Mouse (Mus musculus) lung, postnatal 0 days (tissue): ENCODE data around the gene Sult1c2. TPM values are rescaled to one million over a fixed set of nuclear protein-coding genes. Genes with fewer than 3 reads are reported as not detected.
"Not testable (repeated sequence)": the region's sequence is repeated elsewhere in the genome, so short reads cannot be mapped to it uniquely, and the experiment has no call there.

Experiments used
- ATAC-seq: fragments of 200-750 bp; cut with Nextera tagmentation; 2 replicates; pipeline ENCODE4 v1.8.0; 2017; ENCODE audit warnings: moderate library complexity
- DNase-seq: peaks from one replicate; pipeline ENCODE4 v3.0.0-alpha.2; 2016; ENCODE audit warnings: low spot score
- H3K27ac ChIP-seq: fragments of 300-500 bp; sonication (generic); 2 replicates; pipeline ENCODE4 v1.5.1; 2014; ENCODE audit warnings: antibody characterized with exemption, mild to moderate bottlenecking, low read length, mixed read lengths
- H3K27me3 ChIP-seq: fragments of 300-500 bp; sonication (generic); replicated peaks from 2 replicates; pipeline ENCODE4 v1.6.1; 2014; ENCODE audit warnings: low read length, mixed read lengths; ENCODE audit not compliant: insufficient read depth
- H3K36me3 ChIP-seq: fragments of 300-500 bp; sonication (generic); 2 replicates; pipeline ENCODE4 v1.6.1; 2014; ENCODE audit warnings: low read length, mixed read lengths; ENCODE audit not compliant: insufficient read depth
- H3K4me1 ChIP-seq: fragments of 300-500 bp; sonication (generic); 2 replicates; pipeline ENCODE4 v1.6.1; 2014; ENCODE audit warnings: antibody characterized with exemption, low read depth, low read length, mixed read lengths; ENCODE audit not compliant: insufficient read depth
- H3K4me2 ChIP-seq: fragments of 300-500 bp; sonication (generic); replicated peaks from 2 replicates; pipeline ENCODE4 v1.6.1; 2014; ENCODE audit warnings: low read depth, mild to moderate bottlenecking, low read length, moderate library complexity, mixed read lengths
- H3K4me3 ChIP-seq: fragments of 300-500 bp; sonication (generic); 2 replicates; pipeline ENCODE4 v1.5.1; 2014; ENCODE audit warnings: low read depth, low read length
- H3K9ac ChIP-seq: fragments of 300-500 bp; sonication (generic); replicated peaks from 2 replicates; pipeline ENCODE4 v1.6.1; 2014; ENCODE audit warnings: low read depth, mild to moderate bottlenecking
- H3K9me3 ChIP-seq: fragments of 300-500 bp; sonication (generic); 2 replicates; pipeline ENCODE4 v1.6.1; 2016; ENCODE audit warnings: low read length, mixed read lengths
- CTCF ChIP-seq: IDR thresholded peaks from 2 replicates; pipeline ENCODE4 v1.5.1; 2016; ENCODE audit warnings: antibody characterized with exemption, mild to moderate bottlenecking
- EP300 ChIP-seq: IDR thresholded peaks from 2 replicates; pipeline ENCODE4 v1.6.1; 2016; ENCODE audit warnings: antibody characterized with exemption, mild to moderate bottlenecking, control low read depth
- WGBS: fragments of 180-500 bp; shearing (Covaris S2); extraction: QIAGEN DNeasy Blood & Tissue Kit; methylation state at CpG from one replicate; pipeline ENCODE4 v1.1.7; 2014; 5-methylcytosine and 5-hydroxymethylcytosine counted together
- polyA plus RNA-seq: library from polyadenylated mRNA; unstranded; fragments of >200 nt; fragmentation: Nextera tagmentation; extraction: Ambion mirVana; gene quantifications from 2 replicates; pipeline ENCODE4 v1.2.1, GENCODE M21; 2015

Sult1c2 gene
- polyA plus RNA-seq, 1 experiment from 2014 or later: not detected

- DNase-seq: no peak
- no peak overlapping the region for H3K4me3 ChIP-seq
- no peaks in the 10 kb centered on the region for H3K36me3 ChIP-seq
- no peak for TF ChIP-seq EP300
- no peak for TF ChIP-seq CTCF
- no peak overlapping the region for H3K4me2 ChIP-seq
- H3K4me1 ChIP-seq: no peaks in the 10 kb centered on the region
- H3K27ac ChIP-seq: no peak overlapping the region
- H3K9ac ChIP-seq: no peak overlapping the region
- H3K9me3 ChIP-seq: no peaks in the 10 kb centered on the region
- no peak for ATAC-seq
- no peaks in the 10 kb centered on the region for H3K27me3 ChIP-seq
Observed at GRCm38 (mm10) chr17:53860548-53860947, 14.4 kb upstream of the Sult1c2 start.

- H3K4me1 ChIP-seq: no peaks in the 10 kb centered on the region
- no peak overlapping the region for H3K4me2 ChIP-seq
- H3K4me3 ChIP-seq: no peak overlapping the region
- no peaks in the 10 kb centered on the region for H3K27me3 ChIP-seq
- TF ChIP-seq CTCF: no peak
- no peak for TF ChIP-seq EP300
- H3K36me3 ChIP-seq: no peaks in the 10 kb centered on the region
- no peaks in the 10 kb centered on the region for H3K9me3 ChIP-seq
- WGBS: 87% methylated on average over 3 of the region's 3 CpGs
- no peak overlapping the region for H3K27ac ChIP-seq
- no peak for ATAC-seq
- DNase-seq: no peak
- H3K9ac ChIP-seq: no peak overlapping the region
Observed at GRCm38 (mm10) chr17:53854992-53855391, 8.9 kb upstream of the Sult1c2 start.

- TF ChIP-seq CTCF (no peak), EP300 (no peak)
- WGBS: 51% methylated on average over 7 of the region's 7 CpGs
- Histone ChIP-seq H3K4me1 (no peaks in the 10 kb centered on the region), H3K27ac (no peak overlapping the region), H3K36me3 (no peaks in the 10 kb centered on the region), H3K27me3 (no peaks in the 10 kb centered on the region), H3K4me3 (no peak overlapping the region), H3K4me2 (no peak overlapping the region), H3K9me3 (no peaks in the 10 kb centered on the region), H3K9ac (no peak overlapping the region)
- DNase-seq (peak; percentile 7), ATAC-seq (no peak)
Observed at GRCm38 (mm10) chr17:53845796-53846195, 343 bp downstream of the Sult1c2 start.

DNA sequence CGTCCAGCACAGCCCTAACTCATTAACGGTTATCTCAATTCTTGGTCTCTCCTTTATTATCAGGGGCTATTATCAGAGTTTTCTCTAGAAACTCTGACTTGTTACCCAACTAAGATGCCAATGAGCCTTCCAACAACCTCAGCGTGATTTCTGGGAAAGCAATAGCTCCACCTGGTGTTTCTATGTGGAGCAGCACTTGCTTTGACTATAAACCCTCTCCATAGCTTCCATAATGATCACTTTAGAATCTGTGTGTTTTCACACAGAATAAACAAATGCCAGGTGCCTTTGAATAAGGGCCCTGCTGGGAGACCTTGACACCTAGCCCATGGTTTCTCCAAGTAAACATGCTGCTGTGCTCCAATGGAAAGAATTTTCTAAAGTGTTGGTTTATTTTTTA, 12.8 kb downstream of the Sult1c2 start:
- no peak for ATAC-seq
- Histone ChIP-seq H3K9ac (no peak overlapping the region), H3K4me2 (no peak overlapping the region), H3K27ac (no peak overlapping the region), H3K27me3 (no peaks in the 10 kb centered on the region), H3K4me1 (no peaks in the 10 kb centered on the region), H3K9me3 (no peaks in the 10 kb centered on the region), H3K4me3 (no peak overlapping the region), H3K36me3 (no peaks in the 10 kb centered on the region)
- TF ChIP-seq CTCF (peak; percentile 41), EP300 (no peak)
- 53% methylated on average over 3 of the region's 3 CpGs for WGBS
- DNase-seq: peak; percentile 13

GRCm38 (mm10) chr17:53803974-53804373, 42.2 kb downstream of the Sult1c2 start:
- not testable (repeated sequence) for H3K27ac ChIP-seq, H3K4me1 ChIP-seq, H3K4me2 ChIP-seq, H3K27me3 ChIP-seq, H3K36me3 ChIP-seq, H3K9me3 ChIP-seq, DNase-seq, H3K4me3 ChIP-seq, ATAC-seq, H3K9ac ChIP-seq
- 84% methylated on average over 16 of the region's 16 CpGs for WGBS

GRCm38 (mm10) chr17:53783381-53783780, 62.8 kb downstream of the Sult1c2 start:
- no peak for ATAC-seq
- Histone ChIP-seq H3K9me3 (no peaks in the 10 kb centered on the region), H3K27ac (no peak overlapping the region), H3K4me2 (no peak overlapping the region), H3K4me1 (no peaks in the 10 kb centered on the region), H3K4me3 (no peak overlapping the region), H3K36me3 (no peaks in the 10 kb centered on the region), H3K9ac (no peak overlapping the region), H3K27me3 (no peaks in the 10 kb centered on the region)
- DNase-seq: no peak
- WGBS: 72% methylated on average over 1 of the region's 1 CpGs
- TF ChIP-seq CTCF: no peak
- TF ChIP-seq EP300: no peak

Other genes with a start within 250 kb of the Sult1c2 start
- gene Sgo1, start 157.0 kb downstream of the Sult1c2 start, polyA plus RNA-seq: 1.5 and 2.8 TPM in 2 replicates
- gene Sult1c1, start 144.3 kb upstream of the Sult1c2 start, polyA plus RNA-seq: not detected in 2 replicates